Mouse (Mus musculus): ENCODE measurements around the gene Acaa1b.

GRCm38 (mm10) chr9:119101992-119102782, 54.7 kb downstream of the Acaa1b start, which contains the start of gene Dlec1:
- TF ChIP-seq CTCF (IDR thresholded peaks at IDR 0.05; ENCODE audit: extremely low read depth, insufficient read depth, low read length) (0 out of 2 replicates have a peak, but pooled peaks have one; percentile 15), POLR2A (IDR thresholded peaks at IDR 0.05; ENCODE audit: extremely low read depth, insufficient read depth, low read length) (peak; percentile 62)
